Mouse (Mus musculus) embryonic facial prominence, embryonic 14.5 days (tissue): ENCODE measurements around the gene Svep1. TPM values are rescaled to one million over a fixed set of nuclear protein-coding genes. Genes with fewer than 3 reads are reported as not detected.

ENCODE experiments used
- ATAC-seq: fragments of 200-750 bp; cut with Nextera tagmentation; 2 replicates; pipeline ENCODE4 v1.8.0; 2017; ENCODE audit warnings: low read depth, moderate number of reproducible peaks, moderate TSS enrichment
- DNase-seq: peaks from one replicate; pipeline ENCODE4 v3.0.0-alpha.2; 2015; ENCODE audit warnings: low spot score
- H3K27ac ChIP-seq: fragments of 300-500 bp; sonication (generic); replicated peaks from 2 replicates; pipeline ENCODE4 v1.5.1; 2014; ENCODE audit warnings: low read depth, mild to moderate bottlenecking, low read length, moderate library complexity
- H3K27me3 ChIP-seq: fragments of 300-500 bp; sonication (generic); replicated peaks from 2 replicates; pipeline ENCODE4 v1.6.1; 2014; ENCODE audit warnings: low read length; ENCODE audit not compliant: control insufficient read depth, insufficient read depth
- H3K36me3 ChIP-seq: fragments of 300-500 bp; sonication (generic); 2 replicates; pipeline ENCODE4 v1.6.1; 2014; ENCODE audit warnings: low read length, mixed read lengths; ENCODE audit not compliant: control insufficient read depth, insufficient read depth
- H3K4me1 ChIP-seq: fragments of 300-500 bp; sonication (generic); 2 replicates; pipeline ENCODE4 v1.6.1; 2014; ENCODE audit warnings: antibody characterized with exemption, low read length; ENCODE audit not compliant: control insufficient read depth, insufficient read depth
- H3K4me2 ChIP-seq: fragments of 300-500 bp; sonication (generic); 2 replicates; pipeline ENCODE4 v1.6.1; 2014; ENCODE audit warnings: low read depth, mild to moderate bottlenecking, low read length, moderate library complexity, mixed read lengths
- H3K4me3 ChIP-seq: fragments of 300-500 bp; sonication (generic); 2 replicates; pipeline ENCODE4 v1.5.1; 2014; ENCODE audit warnings: low read depth, mild to moderate bottlenecking, low read length
- H3K9ac ChIP-seq: fragments of 300-500 bp; sonication (generic); 2 replicates; pipeline ENCODE4 v1.6.1; 2014; ENCODE audit warnings: low read depth, mild to moderate bottlenecking, low read length, moderate library complexity, mixed read lengths
- H3K9me3 ChIP-seq: fragments of 300-500 bp; sonication (generic); 2 replicates; pipeline ENCODE4 v1.6.1; 2016; ENCODE audit warnings: low read length; ENCODE audit not compliant: control insufficient read depth
- WGBS: fragments of 180-500 bp; shearing (Covaris S2); extraction: QIAGEN DNeasy Blood & Tissue Kit; methylation state at CpG from one replicate; pipeline ENCODE4 v1.1.7; 2014; 5-methylcytosine and 5-hydroxymethylcytosine counted together
- polyA plus RNA-seq: library from polyadenylated mRNA; unstranded; fragments of >200 nt; fragmentation: Nextera tagmentation; extraction: Ambion mirVana; gene quantifications from 2 replicates; pipeline ENCODE4 v1.2.1, GENCODE M21; 2014

Gene Svep1
- polyA plus RNA-seq, 1 experiment from 2014 or later, result 10.6 TPM

DNA sequence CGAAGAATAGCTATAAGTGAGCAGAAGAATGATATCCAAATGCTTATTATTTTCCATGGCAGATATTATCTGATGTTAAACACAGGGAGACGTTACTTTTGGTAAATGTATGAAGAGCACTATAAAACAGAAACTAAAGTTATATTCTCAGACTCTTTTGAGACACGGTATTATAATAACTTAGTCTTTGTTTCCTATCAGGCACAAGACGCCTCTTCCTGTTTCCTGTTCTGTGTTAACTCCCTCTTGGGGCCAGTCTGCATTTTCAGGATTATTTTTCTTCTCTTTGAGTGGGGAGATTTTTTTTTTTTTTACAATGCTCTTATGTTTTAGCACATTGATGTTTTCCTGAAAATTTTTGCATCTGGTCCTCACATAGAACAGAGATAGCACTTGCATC is 120.5 kb downstream of the Svep1 start:
- 49% methylated on average over 4 of the region's 4 CpGs for WGBS
- H3K4me3 ChIP-seq, result no peak overlapping the region
- H3K27ac ChIP-seq, result no peak overlapping the region
- DNase-seq (no peak), ATAC-seq (no peak)
- no peaks in the 10 kb centered on the region for H3K4me1 ChIP-seq
- H3K9ac ChIP-seq, result no peak overlapping the region
- no peaks in the 10 kb centered on the region for H3K27me3 ChIP-seq
- no peaks in the 10 kb centered on the region for H3K9me3 ChIP-seq
- H3K4me2 ChIP-seq, result no peak overlapping the region
- H3K36me3 ChIP-seq, result peaks cover 9% of the 10 kb centered on the region; the same call in 1 of the 2 replicates

DNA sequence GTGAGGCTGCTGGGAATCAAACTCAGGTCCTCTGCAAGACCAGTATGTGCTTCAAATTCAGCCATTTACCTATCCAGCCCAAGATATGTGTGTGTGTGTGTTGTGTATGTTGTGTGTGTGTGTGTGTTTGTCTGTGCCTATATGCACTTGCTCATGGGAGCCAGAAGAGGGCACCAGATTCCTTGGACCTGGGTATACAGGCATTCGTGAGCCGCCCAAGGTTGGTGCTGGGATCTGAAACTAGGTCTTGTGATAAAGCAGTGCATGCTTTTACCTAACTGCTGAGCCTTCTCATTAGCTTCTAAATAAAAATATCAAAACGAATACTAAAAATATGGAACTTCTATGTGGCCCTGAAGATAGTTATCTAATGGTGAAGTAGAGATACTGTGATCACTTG is 121.3 kb downstream of the Svep1 start:
- Histone ChIP-seq H3K27me3 (no peaks in the 10 kb centered on the region), H3K4me3 (no peak overlapping the region), H3K9me3 (no peaks in the 10 kb centered on the region), H3K4me1 (no peaks in the 10 kb centered on the region), H3K4me2 (no peak overlapping the region), H3K36me3 (peaks cover 9% of the 10 kb centered on the region; the same call in 1 of the 2 replicates), H3K9ac (no peak overlapping the region), H3K27ac (no peak overlapping the region)
- DNase-seq (no peak), ATAC-seq (no peak)
- WGBS, result 84% methylated on average over 3 of the region's 3 CpGs

DNA sequence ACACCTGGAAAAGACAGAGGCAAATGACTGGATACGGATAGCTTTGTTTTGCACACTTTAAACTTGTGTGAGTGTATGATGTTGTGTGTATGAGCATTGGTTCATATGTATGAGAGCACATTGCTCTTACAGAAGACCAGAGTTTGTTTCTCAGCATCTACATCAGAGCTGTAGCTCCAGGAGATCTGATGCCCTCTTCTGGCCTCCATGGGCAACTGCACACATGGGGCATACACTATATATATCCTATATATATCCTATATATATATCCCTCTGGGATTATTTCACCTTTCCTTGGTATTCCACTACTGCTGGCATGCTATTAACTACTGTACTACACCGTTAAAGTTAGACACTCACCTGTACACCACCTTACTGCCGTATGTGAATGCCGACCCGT is 122.5 kb downstream of the Svep1 start:
- Histone ChIP-seq H3K27ac (no peak overlapping the region), H3K9ac (no peak overlapping the region), H3K9me3 (no peaks in the 10 kb centered on the region), H3K27me3 (no peaks in the 10 kb centered on the region), H3K4me2 (no peak overlapping the region), H3K4me1 (no peaks in the 10 kb centered on the region), H3K4me3 (no peak overlapping the region), H3K36me3 (peaks cover 9% of the 10 kb centered on the region; the same call in 1 of the 2 replicates)
- no peak for DNase-seq
- no peak for ATAC-seq
- 89% methylated on average over 5 of the region's 5 CpGs for WGBS

DNA sequence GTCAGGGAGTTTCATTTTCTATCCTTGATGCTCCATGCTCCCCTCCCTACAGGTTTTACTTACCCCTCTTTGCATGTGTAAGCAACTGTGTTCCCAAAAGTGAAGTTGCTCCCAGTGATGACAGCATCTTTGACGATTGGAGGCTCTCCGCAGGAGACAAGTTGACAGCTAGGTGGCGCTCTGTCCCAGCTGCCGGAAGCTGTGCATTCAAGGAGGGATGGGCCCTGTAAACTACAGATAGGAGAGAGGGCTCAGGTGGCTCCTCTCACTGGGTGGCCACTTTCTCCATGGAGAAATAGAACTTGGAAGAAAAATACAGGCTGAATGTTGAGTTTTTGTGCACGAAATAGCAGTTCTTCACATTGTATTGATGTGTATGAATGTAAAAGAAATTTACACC is 124.1 kb downstream of the Svep1 start:
- H3K4me3 ChIP-seq, result no peak overlapping the region
- peak; percentile 50 for DNase-seq
- WGBS, result 10% methylated on average over 5 of the region's 5 CpGs

DNA sequence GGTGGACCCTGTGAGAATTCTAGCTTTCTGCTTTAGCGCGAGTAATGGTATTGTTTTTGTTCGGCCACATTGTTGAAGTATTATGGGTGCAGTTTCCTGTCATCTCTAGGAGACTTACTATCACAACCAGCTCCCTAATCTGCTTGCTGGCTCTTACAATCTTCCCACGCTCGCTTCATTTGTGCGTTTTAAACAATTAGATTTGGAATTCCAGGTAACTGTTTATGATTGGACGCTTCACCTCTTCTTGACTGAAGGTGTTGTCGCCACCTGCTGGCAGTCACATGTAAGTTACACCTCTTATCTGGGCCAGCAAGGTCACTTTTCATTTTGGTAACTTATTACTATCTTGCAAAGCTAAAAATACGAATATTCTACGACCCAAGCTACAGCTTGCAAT is 127.0 kb downstream of the Svep1 start:
- no peak overlapping the region for H3K4me3 ChIP-seq
- H3K4me2 ChIP-seq, result peak overlapping the region; percentile 41
- H3K27me3 ChIP-seq, result no peaks in the 10 kb centered on the region
- WGBS, result 27% methylated on average over 10 of the region's 10 CpGs
- ATAC-seq (no peak), DNase-seq (peak; percentile 77)
- peaks cover 3% of the 10 kb centered on the region; the same call in 1 of the 2 replicates for H3K4me1 ChIP-seq
- H3K27ac ChIP-seq, result no peak overlapping the region
- H3K9me3 ChIP-seq, result no peaks in the 10 kb centered on the region
- H3K36me3 ChIP-seq, result peaks cover 5% of the 10 kb centered on the region; the same call in 1 of the 2 replicates
- H3K9ac ChIP-seq, result no peak overlapping the region

More for the DNA sequence above, 124.1 kb downstream of the Svep1 start:
- ATAC-seq, result no peak
- Histone ChIP-seq H3K27ac (no peak overlapping the region), H3K9ac (no peak overlapping the region), H3K36me3 (peaks cover 9% of the 10 kb centered on the region; the same call in 1 of the 2 replicates), H3K9me3 (no peaks in the 10 kb centered on the region), H3K4me2 (no peak overlapping the region), H3K4me1 (peaks cover 3% of the 10 kb centered on the region; the same call in 1 of the 2 replicates), H3K27me3 (no peaks in the 10 kb centered on the region)

DNA sequence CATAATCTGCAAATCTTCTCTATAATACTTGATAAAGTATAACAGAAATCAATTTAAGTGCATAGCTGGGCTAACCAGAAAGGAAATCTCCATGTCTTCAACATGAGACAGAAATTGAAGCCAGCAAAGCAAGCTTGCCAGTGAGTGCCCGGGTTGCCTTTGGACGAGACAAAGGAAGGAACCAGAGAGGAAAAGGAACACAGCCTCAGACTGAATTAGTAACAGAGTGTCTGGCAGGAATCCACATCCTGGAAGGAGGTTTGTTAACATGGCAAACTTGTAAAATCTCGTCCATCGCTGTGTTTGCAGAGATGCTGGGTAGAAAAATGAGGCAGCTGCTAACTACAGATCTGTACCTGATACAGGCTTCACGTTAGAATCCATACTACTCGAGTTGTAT is 128.7 kb downstream of the Svep1 start:
- H3K36me3 ChIP-seq, result no peaks in the 10 kb centered on the region
- DNase-seq (peak; percentile 60), ATAC-seq (no peak)
- H3K9ac ChIP-seq, result no peak overlapping the region
- H3K4me1 ChIP-seq, result peaks cover 3% of the 10 kb centered on the region; the same call in 1 of the 2 replicates
- H3K27me3 ChIP-seq, result no peaks in the 10 kb centered on the region
- 46% methylated on average over 6 of the region's 6 CpGs for WGBS
- no peaks in the 10 kb centered on the region for H3K9me3 ChIP-seq
- H3K27ac ChIP-seq, result peak overlapping the region; percentile 24
- H3K4me2 ChIP-seq, result no peak overlapping the region
- no peak overlapping the region for H3K4me3 ChIP-seq

DNA sequence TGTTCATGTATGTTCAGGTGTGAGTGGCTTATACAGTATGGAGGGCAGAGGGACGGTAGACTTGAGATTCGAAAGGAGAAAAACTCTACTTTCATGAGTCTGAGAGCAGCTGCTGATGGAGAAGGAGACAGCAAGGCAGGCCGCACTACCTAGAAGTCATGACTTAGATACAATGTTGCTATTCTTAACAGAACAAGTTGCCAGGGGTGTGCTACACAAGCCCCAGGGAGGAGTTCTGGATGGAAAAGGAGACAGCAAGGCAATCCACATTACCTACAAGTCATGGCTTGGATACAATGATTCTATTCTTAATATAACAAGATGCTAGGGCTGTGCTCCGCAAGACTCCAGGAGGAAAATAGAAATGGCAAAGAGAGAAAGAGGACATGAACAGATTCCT is 129.1 kb downstream of the Svep1 start:
- ATAC-seq, result no peak
- Histone ChIP-seq H3K9me3 (no peaks in the 10 kb centered on the region), H3K27ac (peak overlapping the region; percentile 24), H3K4me1 (peaks cover 3% of the 10 kb centered on the region; the same call in 1 of the 2 replicates), H3K9ac (no peak overlapping the region), H3K36me3 (0 out of 2 replicates have a peak, but pooled peaks cover 2% of the 10 kb centered on the region), H3K4me2 (no peak overlapping the region), H3K27me3 (no peaks in the 10 kb centered on the region), H3K4me3 (no peak overlapping the region)
- DNase-seq, result no peak
- 88% methylated on average over 4 of the region's 4 CpGs for WGBS

DNA sequence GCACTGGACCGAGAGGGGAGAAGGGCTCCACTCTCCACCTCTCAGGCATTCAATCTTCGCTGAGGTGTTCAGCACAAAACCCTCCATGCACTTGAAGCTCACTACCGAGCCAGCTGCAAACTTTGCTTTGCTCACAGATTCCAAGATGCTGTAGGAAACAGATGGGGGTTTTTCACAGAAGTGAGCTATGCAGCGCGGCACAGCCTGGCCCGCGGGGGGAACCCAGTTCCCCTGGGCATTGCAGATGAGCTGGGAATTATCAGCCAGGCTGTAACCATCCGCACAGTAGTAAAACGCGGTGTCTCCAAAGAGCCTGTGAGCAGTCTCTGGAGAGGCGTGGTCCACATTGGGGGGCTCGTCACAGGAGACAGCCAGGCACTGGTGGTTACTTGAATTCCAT is 133.8 kb downstream of the Svep1 start:
- H3K27me3 ChIP-seq, result no peaks in the 10 kb centered on the region
- peaks cover under 1% of the 10 kb centered on the region; the same call in 1 of the 2 replicates for H3K4me1 ChIP-seq
- H3K27ac ChIP-seq, result no peak overlapping the region
- peaks cover 38% of the 10 kb centered on the region for H3K36me3 ChIP-seq
- WGBS, result 77% methylated on average over 12 of the region's 12 CpGs
- peaks cover 4% of the 10 kb centered on the region; the same call in 1 of the 2 replicates for H3K9me3 ChIP-seq
- DNase-seq, result no peak
- H3K9ac ChIP-seq, result no peak overlapping the region
- no peak for ATAC-seq
- no peak overlapping the region for H3K4me3 ChIP-seq
- no peak overlapping the region for H3K4me2 ChIP-seq

DNA sequence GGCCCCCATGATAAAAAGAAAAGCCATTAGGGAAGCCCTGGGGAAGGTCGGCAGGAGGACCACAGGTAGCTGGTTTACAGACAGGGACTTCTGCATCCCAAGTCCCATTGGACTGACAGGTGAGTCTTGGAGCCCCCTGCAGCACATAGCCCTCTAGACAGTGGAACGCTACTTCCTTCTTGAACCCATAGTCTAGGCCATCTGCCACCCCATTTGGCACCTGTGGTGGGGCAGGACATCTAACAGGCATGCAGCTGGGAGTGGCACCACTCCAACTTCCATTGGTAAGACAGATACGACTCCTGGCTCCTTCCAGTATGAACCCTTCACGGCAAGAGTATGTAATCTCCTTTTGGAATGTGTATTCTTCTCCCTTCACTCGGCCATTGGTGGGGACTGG is 137.8 kb downstream of the Svep1 start:
- peaks cover 47% of the 10 kb centered on the region for H3K36me3 ChIP-seq
- no peak overlapping the region for H3K27ac ChIP-seq
- no peak for ATAC-seq
- WGBS, result 87% methylated on average over 5 of the region's 5 CpGs
- no peaks in the 10 kb centered on the region for H3K27me3 ChIP-seq
- H3K4me1 ChIP-seq, result no peaks in the 10 kb centered on the region
- DNase-seq, result no peak
- no peak overlapping the region for H3K4me2 ChIP-seq
- peaks cover 4% of the 10 kb centered on the region; the same call in 1 of the 2 replicates for H3K9me3 ChIP-seq
- no peak overlapping the region for H3K4me3 ChIP-seq
- H3K9ac ChIP-seq, result no peak overlapping the region
